Mouse (Mus musculus) embryo, embryonic 11 days (tissue): ENCODE data around the gene Spdl1.

Source experiments
- DNase-seq: peaks from one replicate; pipeline ENCODE4 v3.0.0-alpha.2; 2015

Spdl1 gene

GRCm38 (mm10) chr11:34796097-34796496, 37.3 kb downstream of the Spdl1 start:
- DNase-seq = peak; percentile 20

DNA sequence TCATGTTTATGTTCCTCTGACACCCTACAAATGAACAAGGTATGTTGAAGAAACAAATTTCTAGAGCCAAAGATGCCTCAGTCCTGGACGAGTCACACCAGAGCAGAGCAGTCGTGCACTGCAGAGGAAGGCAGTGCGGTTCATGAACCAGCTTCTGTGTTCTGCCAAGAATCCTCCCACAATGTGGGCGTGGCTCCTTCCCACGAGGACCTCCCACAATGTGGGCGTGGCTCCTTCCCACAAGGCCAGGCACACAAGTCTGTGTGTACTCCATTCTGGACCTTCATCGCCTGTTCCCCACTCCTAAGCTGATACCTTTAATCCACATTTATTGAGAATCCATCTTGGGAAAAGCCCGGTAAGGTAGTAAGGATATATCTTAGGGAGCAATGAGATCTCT, 41.6 kb downstream of the Spdl1 start:
- DNase-seq = no peak

DNA sequence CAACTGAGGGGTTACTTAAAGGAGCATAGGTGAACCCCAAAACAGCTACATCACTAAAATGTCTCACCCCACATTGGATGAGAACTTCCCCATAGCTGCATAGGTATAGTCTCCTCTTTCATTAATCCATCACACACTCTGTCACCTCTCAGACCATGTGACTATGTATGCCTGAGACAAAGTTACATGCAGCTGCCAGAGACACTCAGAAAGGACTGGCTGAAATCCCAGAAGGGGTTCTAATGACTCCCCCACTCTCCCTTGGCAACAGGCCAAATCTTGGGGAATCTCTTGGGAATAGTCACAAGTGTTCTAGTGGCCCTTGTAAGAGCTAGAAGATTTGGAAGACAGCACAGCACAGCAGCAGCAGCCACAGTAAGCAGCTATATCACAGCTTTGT, 48.6 kb downstream of the Spdl1 start:
- DNase-seq = no peak

- DNase-seq = no peak
Measured at GRCm38 (mm10) chr11:34783587-34784043, 49.8 kb downstream of the Spdl1 start, which contains the start of gene Dock2. Gene Dock2, minus strand, starts transcription at chr11:34783892.

DNA sequence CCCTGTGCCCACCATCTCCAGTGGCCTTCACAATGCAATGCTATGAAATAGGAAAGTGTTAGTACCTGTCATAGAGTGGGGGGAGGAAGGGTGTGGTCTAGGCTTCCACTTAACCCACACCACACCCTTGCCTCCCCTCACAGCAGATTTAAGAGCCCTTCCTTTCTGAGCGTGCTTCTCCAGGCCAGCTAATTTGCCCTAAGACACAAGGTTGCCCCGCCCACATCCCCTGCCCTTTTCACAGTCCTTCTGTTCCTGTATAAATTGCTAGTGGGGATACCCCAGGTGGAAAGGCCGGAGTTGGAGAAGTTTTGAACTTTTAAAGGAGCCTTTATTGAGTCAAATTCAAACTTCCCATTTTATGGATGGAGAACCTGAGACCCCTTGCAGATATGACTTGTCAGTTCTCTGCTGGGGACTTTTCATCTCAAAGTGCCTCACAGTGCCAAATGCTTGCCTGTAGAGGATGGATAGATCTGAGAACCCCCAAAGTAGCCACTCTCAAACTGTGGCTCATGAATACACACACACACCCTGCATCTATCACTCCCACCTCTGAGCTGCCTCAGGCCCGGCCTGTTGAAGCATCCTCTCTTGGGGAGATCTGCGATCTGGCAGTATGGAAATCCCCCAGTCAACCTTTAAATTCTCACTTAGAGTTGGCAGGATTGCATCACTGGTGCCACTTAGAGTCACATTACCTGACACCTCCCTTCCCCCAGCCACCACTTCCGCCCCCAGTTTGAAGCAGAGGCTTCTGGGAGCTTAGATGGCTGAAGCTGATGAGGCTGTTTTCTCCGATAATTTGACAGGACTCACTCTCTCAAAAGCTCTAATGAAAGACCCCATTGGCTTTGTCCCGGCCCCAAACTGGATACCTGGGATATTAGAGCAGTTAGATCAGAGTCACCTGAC, 50.7 kb downstream of the Spdl1 start:
- no peak for DNase-seq

DNA sequence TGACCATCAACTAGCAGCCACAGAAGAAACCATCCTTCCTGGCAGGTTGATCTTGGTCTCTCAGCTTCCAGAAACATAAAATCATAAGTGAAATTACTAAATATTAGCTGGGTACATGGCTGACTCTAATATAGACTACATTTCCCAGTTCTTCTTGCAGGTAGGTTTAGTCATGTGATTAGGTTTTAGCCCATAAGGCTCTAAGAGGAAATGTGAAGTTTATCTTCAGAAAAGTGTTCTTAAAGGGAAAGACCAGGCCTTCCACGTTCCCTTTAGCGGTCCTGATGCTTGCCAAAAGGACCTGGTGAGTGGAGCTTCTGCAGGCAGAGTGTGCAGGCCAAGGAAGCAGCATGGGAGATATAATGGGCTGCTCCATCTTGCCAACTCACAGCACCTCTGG, 52.7 kb downstream of the Spdl1 start:
- DNase-seq = no peak

GRCm38 (mm10) chr11:34779966-34780365, 53.5 kb downstream of the Spdl1 start:
- no peak for DNase-seq

- no peak for DNase-seq
Measured at GRCm38 (mm10) chr11:34778351-34778750, 55.1 kb downstream of the Spdl1 start.

GRCm38 (mm10) chr11:34777529-34777928, 55.9 kb downstream of the Spdl1 start:
- DNase-seq = no peak

GRCm38 (mm10) chr11:34776054-34776453, 57.4 kb downstream of the Spdl1 start:
- DNase-seq = no peak

DNA sequence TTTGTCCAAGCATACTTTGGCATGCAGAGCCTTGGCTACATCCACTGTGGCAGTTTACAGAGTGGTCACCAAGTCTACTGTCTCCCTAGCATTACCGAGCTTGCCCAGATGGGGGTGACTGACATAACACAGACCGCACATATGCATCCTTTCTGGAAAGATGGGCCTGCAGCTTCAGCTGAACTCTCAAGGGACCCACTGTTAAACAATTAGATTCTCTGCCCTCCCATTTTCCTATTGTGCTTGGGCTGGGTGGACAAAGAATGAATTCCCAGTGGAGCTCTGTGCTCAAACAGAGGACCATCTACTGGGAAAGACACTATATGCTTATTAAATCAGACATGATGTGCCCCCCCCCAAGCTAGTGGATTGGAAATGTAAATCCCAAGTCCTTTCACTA, 58.8 kb downstream of the Spdl1 start:
- peak; percentile 22 for DNase-seq

DNA sequence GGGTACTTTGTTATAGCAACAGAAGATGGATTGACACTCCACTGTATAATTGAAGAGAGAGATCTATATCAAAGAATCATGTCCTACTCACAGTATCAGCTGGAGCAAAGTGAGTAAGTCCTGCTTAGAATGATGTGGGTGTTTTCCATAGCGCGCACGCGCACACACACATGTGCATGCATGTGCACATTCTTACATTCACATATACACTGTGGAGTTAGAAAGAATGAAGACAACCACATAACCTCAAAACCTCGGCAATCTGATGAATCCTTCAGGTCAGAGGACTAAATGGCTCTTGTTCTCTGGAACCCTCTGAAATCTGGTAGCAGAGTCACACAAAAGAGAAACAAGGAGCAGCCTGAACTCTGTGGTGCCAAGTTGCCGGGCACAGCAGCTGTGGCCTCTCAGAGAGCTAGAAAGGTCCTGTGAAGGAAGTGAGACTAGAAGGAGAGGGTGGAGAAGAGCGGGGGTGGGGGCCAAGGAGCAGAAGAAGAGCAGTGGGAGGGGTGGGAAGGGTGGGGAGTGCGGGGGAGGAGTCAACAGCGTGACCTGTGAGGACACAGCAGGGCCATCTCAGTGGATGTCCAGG, 60.0 kb downstream of the Spdl1 start:
- DNase-seq = no peak

- peak; percentile 45 for DNase-seq
Measured at GRCm38 (mm10) chr11:34771221-34771986, 62.0 kb downstream of the Spdl1 start.

DNA sequence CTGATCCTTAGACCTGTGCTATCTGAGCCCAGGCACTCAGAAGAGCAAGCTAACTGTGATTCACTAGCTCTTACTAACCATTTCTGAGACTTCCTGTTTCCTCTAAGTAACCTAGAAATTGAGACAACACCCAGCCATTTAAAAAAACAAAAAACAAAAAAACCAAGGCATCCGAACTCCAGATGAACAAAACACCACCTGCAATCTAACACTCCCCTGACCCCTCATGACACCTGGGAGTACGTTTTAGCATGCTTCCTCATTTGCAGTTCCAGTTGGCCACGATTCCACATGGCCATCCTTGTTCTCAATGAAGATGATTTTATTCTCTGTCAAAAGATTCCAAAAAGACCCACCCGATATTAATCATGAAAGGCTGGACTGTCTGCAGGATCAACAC, 62.8 kb downstream of the Spdl1 start:
- no peak for DNase-seq

DNA sequence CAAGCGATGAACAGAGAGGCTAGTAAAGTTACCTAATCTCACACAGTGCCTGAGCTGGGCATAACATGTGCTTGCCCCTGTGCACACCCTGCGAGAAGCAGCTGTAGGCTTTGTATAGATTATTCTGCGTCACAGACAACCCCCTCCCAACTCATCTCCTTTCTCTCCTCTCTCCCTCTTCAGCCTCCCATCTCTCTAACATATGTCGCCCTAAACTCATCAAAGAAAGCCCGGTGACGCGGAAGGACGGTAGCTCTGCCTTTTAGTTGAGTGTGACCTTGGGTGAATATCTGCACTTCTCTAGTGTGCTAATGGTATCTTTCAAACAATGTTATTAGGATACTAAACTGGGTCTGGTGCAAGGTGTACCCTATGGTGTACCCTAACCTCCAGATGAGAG, 63.5 kb downstream of the Spdl1 start:
- DNase-seq = no peak

- DNase-seq = no peak
Measured at GRCm38 (mm10) chr11:34769396-34769795, 64.0 kb downstream of the Spdl1 start.

- no peak for DNase-seq
Measured at GRCm38 (mm10) chr11:34763739-34764361, 69.6 kb downstream of the Spdl1 start.

- DNase-seq = no peak
Measured at GRCm38 (mm10) chr11:34762570-34763127, 70.8 kb downstream of the Spdl1 start.

- DNase-seq = no peak
Measured at GRCm38 (mm10) chr11:34762125-34762524, 71.3 kb downstream of the Spdl1 start.

DNA sequence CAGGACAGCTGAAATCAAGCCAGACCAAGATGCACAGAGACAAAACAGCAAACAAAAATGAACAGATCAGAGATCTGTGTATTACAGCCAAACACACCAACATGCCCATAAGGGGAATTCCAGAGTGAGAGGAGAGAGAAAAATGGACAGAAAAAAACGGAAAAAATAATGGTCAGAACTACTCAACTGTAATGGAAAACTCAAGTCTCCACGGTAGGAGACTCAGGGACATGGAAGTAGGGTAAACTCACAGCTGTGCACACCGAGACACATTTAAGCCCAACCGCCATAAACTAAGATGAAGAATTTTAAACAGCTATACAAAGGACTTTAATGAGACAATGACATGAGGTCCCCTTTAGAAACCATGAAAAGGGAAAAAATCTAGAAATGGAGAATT, 73.9 kb downstream of the Spdl1 start:
- no peak for DNase-seq
